11 mouse cellular contexts compared by ENCODE assay signal in genomic region chr7:74459277-74459676, GRCm38 (mm10).
A peak's percentile ranks its signal among the peaks of the same experiment; 100 is the strongest.
DNase-seq lines count a peak whose midpoint lies in the region; ATAC-seq lines count a peak whose summit lies in the region.
"Had no signal": no experiment of that assay in that cellular context is flagged by ENCODE, and none has a peak within 500 bp of the region (broad histone marks: within the 10 kb centered on the region; RNA-seq: fewer than 3 reads in every experiment).

No protein-coding gene starts in this region.

- no peak overlapping the region for H3K4me3 ChIP-seq in forebrain, embryonic 10.5 days
- H3K4me3 ChIP-seq: embryonic facial prominence, embryonic 13.5 days; limb, embryonic 12.5 days; midbrain, embryonic 13.5 days had no signal

- no peak overlapping the region; the same call in 1 of the 2 replicates for H3K27ac ChIP-seq in forebrain, embryonic 10.5 days
- H3K27ac ChIP-seq: embryonic facial prominence, embryonic 13.5 days; limb, embryonic 12.5 days; midbrain, embryonic 13.5 days had no signal

- no peaks in the 10 kb centered on the region for H3K9me3 ChIP-seq in forebrain, embryonic 10.5 days
- H3K9me3 ChIP-seq: embryonic facial prominence, embryonic 13.5 days; limb, embryonic 12.5 days; midbrain, embryonic 13.5 days had no signal

- peaks cover 12% of the 10 kb centered on the region for H3K4me1 ChIP-seq in forebrain, embryonic 10.5 days

- peak; percentile 24 to 27 for DNase-seq in cerebellum, postnatal 25 days
- DNase-seq in 3134 (ENCODE audit: extremely low read depth, insufficient read length, low spot score): peak; percentile 6
- peak; percentile 24 for DNase-seq in kidney, postnatal 10 days
- no peak for DNase-seq in forebrain, embryonic 10.5 days (ENCODE audit: extremely low spot score, low spot score)
- DNase-seq in ovary, adult 18-20 months (ENCODE audit: low spot score): no peak
- DNase-seq in c-Kit-positive CD71-positive TER-119-positive erythroid progenitor cells, embryonic 14.5 days (ENCODE audit: low spot score): no peak

- WGBS in forebrain, embryonic 10.5 days: 87% methylated on average over 5 of the region's 5 CpGs

- ATAC-seq in cerebellum, adult (ENCODE audit: insufficient number of reproducible peaks, low FRiP score, low TSS enrichment): no peak
- ATAC-seq in granulocyte monocyte progenitor cell, adult 5-6 weeks (replicated peaks; ENCODE audit: poor library complexity, severe bottlenecking): peak; percentile 15
- ATAC-seq: midbrain, embryonic 13.5 days had no signal

- no peaks in the 10 kb centered on the region for H3K27me3 ChIP-seq in forebrain, embryonic 10.5 days (ENCODE audit: poor library complexity, severe bottlenecking)
- H3K27me3 ChIP-seq: embryonic facial prominence, embryonic 13.5 days; limb, embryonic 12.5 days; midbrain, embryonic 13.5 days had no signal

- H3K36me3 ChIP-seq in forebrain, embryonic 10.5 days (replicated peaks): no peaks in the 10 kb centered on the region
- H3K36me3 ChIP-seq: embryonic facial prominence, embryonic 13.5 days; limb, embryonic 12.5 days; midbrain, embryonic 13.5 days had no signal

Comparison
In these comparisons a context has a peak if more than half of its experiments do, and no peak if none do; other contexts are left out.
1. DNase-seq: peak in cerebellum, postnatal 25 days (2 of 2), 3134 (single experiment) and kidney, postnatal 10 days (single experiment); none in forebrain, embryonic 10.5 days (single experiment), ovary, adult 18-20 months (single experiment) and c-Kit-positive CD71-positive TER-119-positive erythroid progenitor cells, embryonic 14.5 days (single experiment).